Mouse (Mus musculus) olfactory bulb, adult 2 months (tissue): ENCODE results near the gene Adam22.

Source experiments
- CTCF ChIP-seq: fragments of 200-500 bp; IDR thresholded peaks from 2 replicates; pipeline ENCODE4 v1.5.1; 2012; ENCODE audit warnings: low read depth, mild to moderate bottlenecking, low read length, moderate library complexity; ENCODE audit not compliant: insufficient read depth
- POLR2A ChIP-seq: fragments of 200-500 bp; IDR thresholded peaks from 2 replicates; pipeline ENCODE4 v1.6.1; 2012; ENCODE audit warnings: mild to moderate bottlenecking, low read depth, low read length, moderate library complexity; ENCODE audit not compliant: insufficient read depth

DNA sequence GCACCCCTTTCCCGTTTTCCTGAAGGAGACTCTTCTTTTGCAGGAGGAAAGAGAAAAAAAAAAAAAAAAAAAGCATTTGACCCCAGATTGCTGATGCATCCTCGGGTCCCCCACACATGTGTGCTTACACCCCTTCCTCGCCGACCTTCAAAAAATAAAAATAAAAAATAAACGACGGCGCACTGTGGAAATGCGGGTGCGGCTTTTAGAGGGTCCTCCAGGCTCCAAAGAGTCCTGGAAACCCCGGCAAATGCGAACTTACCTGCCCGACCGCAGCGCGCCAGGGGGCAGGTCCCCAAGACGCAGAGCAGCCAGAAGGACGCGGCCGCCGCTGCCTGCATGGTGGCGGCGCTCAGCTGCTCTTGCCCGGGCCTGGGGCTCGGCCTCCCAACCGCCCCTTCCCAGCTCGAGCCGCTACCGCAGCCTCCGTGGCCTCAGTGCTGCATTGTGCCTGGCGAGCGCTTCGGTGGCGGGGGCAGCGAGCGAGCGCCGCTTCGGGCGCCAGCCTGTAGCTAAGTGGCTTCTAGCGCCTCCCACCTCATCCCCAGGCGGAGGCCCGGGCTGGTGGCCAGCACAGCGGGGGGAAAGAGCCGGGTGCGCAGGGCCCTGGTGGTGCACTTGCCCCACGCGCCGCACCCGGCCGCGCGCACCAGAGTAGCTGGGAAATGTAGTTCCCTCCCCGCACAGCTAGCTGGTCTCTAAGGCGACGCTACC, at the start of gene Adam22:
- peak; percentile 43; the same call in 1 of the 2 replicates for TF ChIP-seq POLR2A
- TF ChIP-seq CTCF: no peak
